12 mouse cellular contexts compared by ENCODE assay signal in the genomic region with DNA sequence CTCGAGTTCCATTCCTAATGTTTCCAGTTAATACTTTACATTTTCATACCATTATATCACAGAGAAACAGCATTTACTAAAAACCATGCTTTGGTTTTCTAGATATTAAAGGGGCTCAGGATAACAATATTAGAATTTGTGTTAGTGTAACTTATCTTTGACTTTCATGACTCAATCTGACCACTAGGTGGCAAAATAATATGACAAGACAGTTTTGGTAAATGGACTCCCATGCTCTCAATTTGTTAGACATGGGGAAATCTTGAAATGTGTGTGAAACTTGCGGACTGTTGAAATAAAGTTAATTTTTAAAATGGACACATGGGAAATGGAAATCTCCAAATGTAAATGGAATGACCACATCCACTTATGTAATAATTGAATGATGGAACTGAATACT.
A peak's percentile ranks its signal among the peaks of the same experiment; 100 is the strongest.
DNase-seq lines count a peak whose midpoint lies in the region; ATAC-seq and TF ChIP-seq lines count a peak whose summit lies in the region.
"Had no signal": no experiment of that assay in that cellular context is flagged by ENCODE, and none has a peak within 500 bp of the region (broad histone marks: within the 10 kb centered on the region; RNA-seq: fewer than 3 reads in every experiment).

No protein-coding gene starts in this region.

- ATAC-seq in hindbrain, embryonic 11.5 days (ENCODE audit: low FRiP score), result no peak
- ATAC-seq in hindbrain, embryonic 13.5 days (ENCODE audit: low FRiP score), result no peak
- ATAC-seq in midbrain, postnatal 0 days (ENCODE audit: low FRiP score), result no peak
- ATAC-seq in midbrain, embryonic 13.5 days, result no peak

- H3K9me3 ChIP-seq in hindbrain, embryonic 11.5 days (ENCODE audit: control insufficient read depth, low read length), result no peaks in the 10 kb centered on the region
- no peaks in the 10 kb centered on the region for H3K9me3 ChIP-seq in hindbrain, embryonic 13.5 days
- no peaks in the 10 kb centered on the region for H3K9me3 ChIP-seq in midbrain, postnatal 0 days (ENCODE audit: low read length)
- H3K9me3 ChIP-seq in midbrain, embryonic 13.5 days, result no peaks in the 10 kb centered on the region
- H3K9me3 ChIP-seq: stomach, embryonic 15.5 days had no signal

- no peak overlapping the region for H3K4me2 ChIP-seq in hindbrain, embryonic 11.5 days (replicated peaks; ENCODE audit: low read depth, low read length)
- no peak overlapping the region for H3K4me2 ChIP-seq in hindbrain, embryonic 13.5 days
- no peak overlapping the region for H3K4me2 ChIP-seq in midbrain, postnatal 0 days (ENCODE audit: low read depth, low read length, poor library complexity, severe bottlenecking)
- H3K4me2 ChIP-seq in midbrain, embryonic 13.5 days (replicated peaks), result no peak overlapping the region
- H3K4me2 ChIP-seq: stomach, embryonic 15.5 days had no signal

- no peak overlapping the region for H3K27ac ChIP-seq in hindbrain, embryonic 11.5 days (ENCODE audit: low read depth, low read length)
- no peak overlapping the region for H3K27ac ChIP-seq in hindbrain, embryonic 13.5 days
- H3K27ac ChIP-seq in midbrain, postnatal 0 days (ENCODE audit: low read depth, low read length), result no peak overlapping the region
- H3K27ac ChIP-seq in midbrain, embryonic 13.5 days, result no peak overlapping the region
- H3K27ac ChIP-seq: stomach, embryonic 15.5 days had no signal

- 78% methylated on average over 2 of the region's 2 CpGs for WGBS in hindbrain, embryonic 11.5 days
- WGBS in hindbrain, embryonic 13.5 days, result 77% methylated on average over 2 of the region's 2 CpGs
- 75% methylated on average over 2 of the region's 2 CpGs for WGBS in midbrain, postnatal 0 days
- WGBS in midbrain, embryonic 13.5 days, result 80% methylated on average over 2 of the region's 2 CpGs

- H3K4me1 ChIP-seq in hindbrain, embryonic 11.5 days (replicated peaks; ENCODE audit: control insufficient read depth, insufficient read depth, low read length), result no peaks in the 10 kb centered on the region
- no peaks in the 10 kb centered on the region for H3K4me1 ChIP-seq in hindbrain, embryonic 13.5 days (replicated peaks)
- H3K4me1 ChIP-seq in midbrain, postnatal 0 days (ENCODE audit: insufficient read depth, low read length), result no peaks in the 10 kb centered on the region
- no peaks in the 10 kb centered on the region for H3K4me1 ChIP-seq in midbrain, embryonic 13.5 days (replicated peaks)
- H3K4me1 ChIP-seq: stomach, embryonic 15.5 days had no signal

- H3K9ac ChIP-seq in hindbrain, embryonic 11.5 days (ENCODE audit: low read depth, low read length), result no peak overlapping the region
- no peak overlapping the region for H3K9ac ChIP-seq in hindbrain, embryonic 13.5 days
- no peak overlapping the region for H3K9ac ChIP-seq in midbrain, postnatal 0 days (replicated peaks; ENCODE audit: low read length, poor library complexity, severe bottlenecking)
- no peak overlapping the region for H3K9ac ChIP-seq in midbrain, embryonic 13.5 days (replicated peaks)
- H3K9ac ChIP-seq: stomach, embryonic 15.5 days had no signal

- H3K27me3 ChIP-seq in hindbrain, embryonic 11.5 days (ENCODE audit: control insufficient read depth, insufficient read depth, low read length), result no peaks in the 10 kb centered on the region
- H3K27me3 ChIP-seq in hindbrain, embryonic 13.5 days, result no peaks in the 10 kb centered on the region
- H3K27me3 ChIP-seq in midbrain, postnatal 0 days (ENCODE audit: insufficient read depth, low read length), result no peaks in the 10 kb centered on the region
- H3K27me3 ChIP-seq in midbrain, embryonic 13.5 days, result no peaks in the 10 kb centered on the region
- H3K27me3 ChIP-seq: stomach, embryonic 15.5 days had no signal

- no peaks in the 10 kb centered on the region for H3K36me3 ChIP-seq in hindbrain, embryonic 11.5 days (ENCODE audit: control insufficient read depth, insufficient read depth, low read length)
- H3K36me3 ChIP-seq in hindbrain, embryonic 13.5 days, result no peaks in the 10 kb centered on the region
- no peaks in the 10 kb centered on the region for H3K36me3 ChIP-seq in midbrain, postnatal 0 days (ENCODE audit: insufficient read depth, low read length)
- H3K36me3 ChIP-seq in midbrain, embryonic 13.5 days, result no peaks in the 10 kb centered on the region
- H3K36me3 ChIP-seq: stomach, embryonic 15.5 days had no signal

- no peak overlapping the region for H3K4me3 ChIP-seq in hindbrain, embryonic 11.5 days (ENCODE audit: low read depth, low read length)
- H3K4me3 ChIP-seq in hindbrain, embryonic 13.5 days, result no peak overlapping the region
- no peak overlapping the region for H3K4me3 ChIP-seq in midbrain, postnatal 0 days (ENCODE audit: low read depth, low read length)
- no peak overlapping the region for H3K4me3 ChIP-seq in midbrain, embryonic 13.5 days (replicated peaks)
- H3K4me3 ChIP-seq: stomach, embryonic 15.5 days had no signal

- peak; percentile 68 for TF ChIP-seq CTCF in midbrain, postnatal 0 days (IDR thresholded peaks at IDR 0.05)

- peak; percentile 28 for DNase-seq in hindbrain, embryonic 11.5 days (ENCODE audit: low spot score)
- DNase-seq in midbrain, postnatal 0 days (ENCODE audit: low spot score), result peak; percentile 53
- DNase-seq in embryo, embryonic 10.5 days (ENCODE audit: low spot score), result peak; percentile 66
- no peak for DNase-seq in frontal cortex, postnatal 14 days (ENCODE audit: low spot score in 2 of 2)
- no peak for DNase-seq in heart, postnatal 4 days
- no peak for DNase-seq in heart, adult 11 months
- DNase-seq: gastrocnemius, postnatal 36 days; kidney, adult 18-20 months; lung, adult 2 months had no signal

Comparison
In these comparisons a context has a peak if more than half of its experiments do, and no peak if none do; other contexts are left out.
1. DNase-seq: peak in hindbrain, embryonic 11.5 days (single experiment), midbrain, postnatal 0 days (single experiment) and embryo, embryonic 10.5 days (single experiment); none in frontal cortex, postnatal 14 days (0 of 2), heart, postnatal 4 days (single experiment) and heart, adult 11 months (single experiment).